Mouse (Mus musculus): Measurements from ENCODE around the gene Mgat4a.

- no peak for TF ChIP-seq CTCF (IDR thresholded peaks at IDR 0.05; ENCODE audit: borderline replicate concordance, insufficient read depth, low read depth, low read length)
- TF ChIP-seq POLR2A (IDR thresholded peaks at IDR 0.05; ENCODE audit: borderline replicate concordance, insufficient read depth, low read length), result no peak
Observed at GRCm38 (mm10) chr1:37495698-37496321, 45.0 kb downstream of the Mgat4a start.

All from cerebellum, adult 2 months (tissue).